Mouse (Mus musculus): ENCODE measurements around the gene Bend7. TPM values are rescaled to one million over a fixed set of nuclear protein-coding genes. Genes with fewer than 3 reads are reported as not detected.

Bend7 gene
- total RNA-seq, 2 experiments from 2014 or later = 3.0 to 3.5 TPM

DNA sequence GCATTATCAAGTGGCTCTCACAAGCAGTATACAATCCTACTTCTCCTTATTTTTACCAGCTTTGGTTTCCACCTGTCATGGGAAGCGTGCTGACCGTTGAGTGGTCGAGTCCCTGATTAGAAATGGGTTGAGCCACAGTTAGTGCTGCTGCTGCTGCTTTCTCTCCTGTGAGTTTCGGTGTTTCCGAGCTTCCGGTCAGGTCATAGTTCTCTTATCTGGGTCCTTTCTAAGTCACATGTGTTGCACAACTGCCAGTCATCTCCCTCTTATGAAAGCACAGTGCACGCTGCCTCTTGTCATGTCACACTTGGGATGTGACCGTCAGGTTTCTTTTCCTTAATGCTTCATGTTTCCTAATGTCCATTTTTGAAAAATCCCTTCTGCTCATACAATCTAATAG lies 59.7 kb downstream of the Bend7 start:
- intact Hi-C loops (cut with DNase I) = no loop called here
- DNase-seq (ENCODE audit: low spot score in 2 of 2) = no peak

DNA sequence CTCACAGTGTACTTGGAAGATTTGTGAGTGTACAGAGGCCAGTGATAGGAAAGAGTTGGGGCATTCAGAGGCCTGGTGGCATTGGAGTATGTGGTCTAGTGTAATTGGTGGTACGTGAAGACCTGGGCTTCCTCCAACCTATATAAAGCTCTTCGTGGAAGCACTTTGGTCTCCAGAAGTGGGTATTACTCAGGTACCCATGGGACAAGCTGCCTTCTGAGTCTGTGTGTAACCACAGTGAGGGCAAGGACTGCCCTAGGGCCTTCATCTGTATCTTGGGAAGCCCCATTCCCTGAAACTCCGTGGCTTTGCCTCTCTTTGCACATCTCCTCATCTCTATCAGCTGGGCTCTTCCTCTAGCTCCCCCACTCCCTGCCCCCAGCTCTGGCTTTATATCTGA lies 64.0 kb downstream of the Bend7 start:
- intact Hi-C loops (cut with DNase I) = no loop called here
- DNase-seq (ENCODE audit: low spot score in 2 of 2) = no peak

DNA sequence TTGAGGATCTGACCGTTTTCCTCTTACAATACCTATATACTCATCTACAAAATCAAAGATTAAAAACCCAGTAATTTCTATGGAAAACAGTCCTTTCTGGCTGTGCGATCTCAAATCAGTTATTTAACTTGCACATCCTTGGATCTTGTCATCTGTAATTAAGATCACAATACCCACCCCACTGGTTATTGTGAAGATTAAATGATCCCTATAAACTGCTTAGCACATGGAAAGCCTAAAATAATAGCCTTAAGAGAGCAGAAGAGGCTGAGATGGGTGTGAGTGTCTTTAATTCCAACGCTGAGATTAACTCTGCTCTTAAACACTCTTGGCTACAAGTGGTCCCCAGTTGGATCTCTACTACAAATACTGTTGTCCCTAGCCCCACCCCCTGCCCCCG lies 64.8 kb downstream of the Bend7 start:
- intact Hi-C loops (cut with DNase I) = no loop called here

DNA sequence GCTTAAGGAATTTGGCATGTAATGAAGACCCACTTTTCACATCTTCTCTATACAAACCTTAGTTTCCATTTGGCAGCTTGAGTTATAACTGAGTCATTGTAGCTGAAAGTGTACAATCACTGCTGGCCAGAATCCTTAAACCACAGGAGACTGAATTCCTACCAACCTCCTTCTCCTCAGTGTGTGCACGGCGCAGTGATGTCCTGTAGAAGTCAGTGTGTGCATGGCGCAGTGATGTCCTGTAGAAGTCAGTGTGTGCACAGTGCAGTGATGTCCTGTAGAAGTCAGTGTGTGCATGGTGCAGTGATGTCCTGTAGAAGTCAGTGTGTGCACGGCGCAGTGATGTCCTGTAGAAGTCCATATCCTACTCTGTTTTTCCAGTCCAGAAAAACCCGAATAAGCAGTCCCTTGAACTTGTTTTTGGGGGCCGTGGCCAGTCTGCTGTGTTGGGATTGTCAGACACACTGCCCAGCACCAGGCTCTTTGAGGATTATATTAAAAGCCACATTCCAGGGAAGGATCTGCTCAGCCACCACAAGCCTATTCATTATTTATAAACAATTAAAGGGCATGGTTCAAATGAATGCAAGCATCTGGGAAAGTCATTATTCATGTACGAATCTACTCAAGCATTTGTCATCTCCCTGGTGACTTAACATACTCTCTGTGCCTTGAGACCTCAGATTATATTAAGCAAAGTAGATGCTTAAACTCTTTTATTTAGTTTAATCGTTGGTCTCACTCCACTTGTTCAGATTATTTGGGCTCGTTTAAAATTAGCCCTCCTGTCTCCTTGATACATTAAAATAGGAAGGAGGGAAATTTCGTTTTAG lies 65.4 kb downstream of the Bend7 start:
- intact Hi-C loops (cut with DNase I) = no loop called here

More for the DNA sequence above, 64.8 kb downstream of the Bend7 start:
- DNase-seq (ENCODE audit: low spot score in 2 of 2) = no peak

DNA sequence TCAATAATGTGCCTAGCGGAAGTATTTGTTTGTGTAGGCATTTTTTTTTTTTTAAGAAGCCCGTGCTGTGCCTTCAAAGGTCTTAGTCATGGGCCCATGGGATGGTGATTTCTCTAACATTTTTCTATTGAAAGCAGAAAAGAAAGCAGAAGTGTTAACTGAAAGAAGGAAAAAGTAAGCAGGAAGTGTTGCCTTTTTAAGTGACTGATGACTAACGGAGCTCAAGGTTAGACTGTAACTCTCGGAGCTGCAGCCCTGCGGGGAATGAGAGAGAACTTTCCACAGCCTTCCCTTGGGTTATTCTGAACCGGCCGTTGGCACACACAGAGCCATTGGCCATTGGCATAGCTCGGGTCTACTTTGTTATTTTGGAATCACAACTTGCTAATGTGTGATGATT lies 66.4 kb downstream of the Bend7 start:
- DNase-seq (ENCODE audit: low spot score in 2 of 2) = no peak
- intact Hi-C loops (cut with DNase I) = no loop called here

More for the DNA sequence above, 65.4 kb downstream of the Bend7 start:
- no peak for DNase-seq (ENCODE audit: low spot score in 2 of 2)

DNA sequence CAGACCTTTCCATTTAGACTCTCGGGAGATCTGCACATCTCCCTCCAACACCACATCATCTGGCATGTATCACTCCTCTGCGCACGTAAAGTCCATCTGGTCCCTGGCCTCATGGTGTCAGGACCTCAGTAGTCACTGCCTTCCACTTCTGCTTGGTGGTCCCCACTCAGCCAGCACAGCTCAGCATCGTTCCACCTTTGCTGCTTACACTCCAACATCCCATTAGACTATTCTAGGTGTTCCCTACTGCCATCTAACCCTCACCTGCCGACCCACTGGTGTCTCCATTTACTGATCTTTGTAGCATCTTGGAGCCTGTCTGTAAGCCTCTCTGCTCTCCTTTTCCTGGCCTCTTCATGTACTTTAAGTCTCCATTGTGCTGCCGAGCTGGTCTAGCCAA lies 67.4 kb downstream of the Bend7 start:
- no peak for DNase-seq (ENCODE audit: low spot score in 2 of 2)
- intact Hi-C loops (cut with DNase I) = no loop called here

DNA sequence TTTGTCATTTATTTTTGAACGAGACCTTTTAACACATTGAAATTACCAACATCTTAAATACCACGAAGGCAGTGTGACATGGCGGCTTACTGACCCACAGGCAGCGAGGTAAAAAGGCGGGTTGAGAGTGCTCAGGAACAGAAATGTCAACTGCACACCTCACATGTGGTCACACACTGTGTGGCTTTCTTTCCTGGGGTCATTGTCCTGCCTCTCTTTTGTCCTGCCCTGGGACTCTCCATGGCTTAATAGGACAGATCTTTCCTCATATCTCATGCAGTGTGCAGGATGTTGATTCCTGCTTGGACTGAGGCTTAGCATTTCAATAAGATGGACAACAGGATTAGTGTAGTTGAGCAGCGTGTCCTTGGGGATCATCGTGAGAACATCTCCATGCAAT lies 69.6 kb downstream of the Bend7 start:
- no peak for DNase-seq (ENCODE audit: low spot score in 2 of 2)
- intact Hi-C loops (cut with DNase I) = no loop called here

DNA sequence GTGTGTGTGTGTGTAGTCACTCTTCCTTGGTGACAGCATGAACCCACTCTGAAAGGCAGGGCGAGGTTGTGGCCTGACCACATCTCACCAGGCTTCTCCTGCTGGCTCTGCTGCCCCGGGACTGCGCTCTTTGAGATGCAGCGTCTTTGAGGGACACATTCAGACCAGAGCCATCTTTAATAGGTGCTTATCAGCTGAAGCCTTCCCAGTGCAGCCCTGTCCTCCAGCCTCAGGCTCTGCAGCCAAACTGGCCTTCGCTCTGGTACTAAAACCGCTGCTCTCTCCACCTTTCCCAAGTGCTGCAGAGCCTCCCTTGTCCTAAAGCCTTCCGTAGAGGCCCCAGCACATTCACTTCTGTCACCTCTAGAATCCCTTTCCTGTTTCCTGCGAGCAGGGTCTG lies 74.0 kb downstream of the Bend7 start:
- intact Hi-C loops (cut with DNase I) = no loop called here

DNA sequence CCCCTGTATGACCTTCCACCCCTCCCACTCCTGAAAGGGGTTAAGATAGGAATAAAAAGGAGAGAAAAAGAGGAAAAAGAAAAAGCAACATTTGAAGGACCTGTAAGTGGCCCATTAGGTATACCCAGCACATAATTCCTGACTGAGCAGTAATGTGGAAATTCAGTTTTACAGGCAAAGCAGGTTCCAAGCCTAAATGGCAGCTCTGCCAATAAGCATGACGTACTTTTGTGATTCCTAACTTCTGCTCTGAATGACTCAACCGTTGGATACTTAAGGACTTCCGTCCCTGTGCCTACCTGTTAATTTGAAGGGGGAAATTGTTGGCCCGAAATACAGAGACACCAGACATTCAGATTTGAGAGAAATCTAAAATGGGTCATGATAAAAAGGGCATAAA lies 74.9 kb downstream of the Bend7 start:
- intact Hi-C loops (cut with DNase I) = no loop called here
- no peak for DNase-seq (ENCODE audit: low spot score in 2 of 2)

More for the DNA sequence above, 74.0 kb downstream of the Bend7 start:
- no peak for DNase-seq (ENCODE audit: low spot score in 2 of 2)

DNA sequence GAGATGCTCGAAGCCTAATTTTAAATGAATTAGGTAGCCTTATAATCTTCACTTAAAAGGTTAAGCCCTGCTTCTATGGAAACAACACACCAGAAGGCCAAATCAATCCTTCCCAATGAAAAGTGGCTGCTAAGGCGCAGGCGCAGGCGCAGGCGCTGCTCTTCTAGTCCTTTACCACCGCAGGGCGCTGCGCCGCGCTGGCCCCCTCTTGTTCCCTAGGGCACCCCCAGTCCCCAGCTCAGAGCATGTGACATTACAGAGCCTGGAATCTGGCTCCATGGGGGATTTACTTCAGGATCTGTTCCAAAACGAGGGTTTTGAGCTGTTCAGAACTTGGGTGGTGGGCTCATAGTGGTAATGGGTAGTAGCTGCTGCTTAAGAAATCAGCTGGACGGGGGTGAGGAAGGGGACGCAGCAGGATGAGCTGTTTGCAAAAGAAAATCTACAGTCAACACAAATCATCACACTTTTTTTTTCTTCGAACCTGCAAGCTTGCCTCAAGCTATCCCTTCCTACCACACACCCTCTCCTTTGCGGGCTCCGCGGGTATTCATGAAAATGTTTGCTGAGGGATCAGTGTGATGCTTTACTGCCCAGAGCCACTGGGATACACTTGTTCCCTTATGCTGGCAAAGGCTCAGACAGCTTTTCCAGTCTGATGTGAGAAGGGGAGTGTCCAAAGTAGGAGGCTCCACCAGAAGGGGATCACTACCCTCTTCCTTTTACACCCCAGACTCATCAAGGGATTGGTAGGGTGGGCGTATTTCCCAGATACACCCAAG lies 85.0 kb downstream of the Bend7 start:
- no peak for DNase-seq (ENCODE audit: low spot score in 2 of 2)
- intact Hi-C loops (cut with DNase I) = no loop called here

DNA sequence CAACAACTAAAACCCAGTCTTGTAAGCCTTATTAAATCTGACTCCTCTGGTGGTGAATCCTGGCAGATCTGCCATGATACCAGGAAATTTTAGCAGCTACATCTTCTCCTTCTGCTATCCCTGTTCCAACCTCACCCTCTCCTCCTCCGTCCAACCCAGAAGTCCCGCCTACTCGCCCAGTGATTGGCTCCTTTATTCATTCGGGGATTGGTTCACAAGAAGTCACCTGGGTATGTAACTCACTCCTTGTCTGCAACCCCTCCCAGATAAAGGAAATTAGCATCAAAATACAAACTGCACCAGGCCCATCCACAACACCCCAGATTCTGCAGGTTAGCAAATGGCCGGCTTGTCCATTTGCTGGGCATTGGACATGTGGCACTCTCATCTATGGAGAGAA lies 98.7 kb downstream of the Bend7 start:
- intact Hi-C loops (cut with DNase I) = no loop called here
- no peak for DNase-seq (ENCODE audit: low spot score in 2 of 2)

DNA sequence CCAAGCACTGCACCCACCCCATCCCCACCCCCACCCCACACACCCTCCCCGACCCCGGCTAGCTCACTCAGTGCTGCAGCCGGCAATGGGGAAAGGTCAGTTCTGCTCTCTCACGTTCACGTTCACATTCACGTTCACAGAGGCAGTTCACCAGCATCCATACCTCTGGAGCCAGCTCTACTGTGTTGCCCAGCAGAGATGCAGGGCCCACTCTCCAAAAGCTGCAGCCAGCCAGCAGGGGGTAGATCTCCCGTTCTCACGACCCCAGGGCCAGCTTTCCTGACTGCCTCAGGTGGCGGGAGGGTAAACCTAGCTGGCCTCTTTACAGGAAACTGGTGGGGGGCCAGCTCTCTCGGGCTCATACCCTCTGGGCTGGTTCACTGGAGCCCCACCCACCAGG lies 100.0 kb downstream of the Bend7 start:
- intact Hi-C loops (cut with DNase I) = no loop called here

DNA sequence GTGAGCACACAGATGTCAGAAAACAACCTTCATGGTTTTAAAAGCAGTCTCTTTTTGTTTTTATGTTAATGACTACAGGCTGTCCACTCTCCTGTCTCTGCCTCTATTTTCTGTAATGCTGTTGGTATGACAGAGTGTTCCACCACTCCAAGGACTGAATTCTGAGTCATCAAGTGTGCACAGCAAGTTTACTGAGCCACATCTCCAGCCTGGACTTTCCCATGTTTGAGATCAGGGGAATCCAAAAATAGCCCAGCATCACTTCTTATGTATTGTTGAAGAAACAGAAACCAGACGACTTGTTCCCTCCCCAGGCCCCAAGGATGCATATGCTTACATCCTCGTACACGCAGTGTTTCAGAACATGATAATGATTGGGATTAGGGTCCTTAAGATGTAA lies 102.6 kb downstream of the Bend7 start:
- no peak for DNase-seq (ENCODE audit: low spot score in 2 of 2)
- intact Hi-C loops (cut with DNase I) = no loop called here

More for the DNA sequence above, 100.0 kb downstream of the Bend7 start:
- no peak for DNase-seq (ENCODE audit: low spot score in 2 of 2)

DNA sequence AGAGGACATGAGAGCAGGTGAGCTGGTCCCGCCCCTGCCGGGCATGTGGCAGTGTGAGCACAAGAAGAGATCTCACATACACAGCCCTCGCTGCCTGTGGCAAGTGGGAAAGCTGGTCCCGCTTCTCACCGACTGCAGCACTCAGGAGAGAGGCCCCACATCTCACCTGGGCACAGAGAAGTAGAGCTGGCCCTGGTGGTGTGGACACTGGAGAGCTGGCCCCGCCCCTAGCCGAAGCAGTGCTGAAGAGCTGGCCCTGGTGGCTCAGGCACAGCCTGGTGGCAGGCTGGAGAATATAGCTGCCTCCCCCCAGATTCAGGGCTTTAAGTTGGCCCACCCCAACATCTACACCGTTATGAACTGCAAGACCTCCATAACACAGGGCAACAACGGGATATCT lies 106.4 kb downstream of the Bend7 start:
- no peak for DNase-seq (ENCODE audit: low spot score in 2 of 2)
- intact Hi-C loops (cut with DNase I) = no loop called here

DNA sequence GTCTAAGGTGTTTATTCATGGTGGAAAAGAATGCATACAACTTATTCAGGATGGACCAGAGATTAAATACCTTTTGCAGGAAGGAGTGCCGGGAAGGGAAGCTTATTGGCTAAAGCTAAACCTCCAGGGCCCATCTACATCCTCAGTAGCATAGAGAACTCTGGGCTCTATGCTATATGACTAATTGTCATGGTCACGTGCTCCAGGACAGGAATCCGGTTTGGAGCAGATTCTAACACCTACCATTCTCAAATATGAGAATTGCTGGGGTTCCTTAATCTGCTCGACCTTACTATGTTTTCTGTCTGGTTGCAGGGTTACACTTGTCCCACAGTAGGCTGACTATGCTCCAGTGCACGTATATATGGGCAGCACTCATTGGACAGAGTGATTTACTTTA lies 110.4 kb downstream of the Bend7 start:
- no peak for DNase-seq (ENCODE audit: low spot score in 2 of 2)
- intact Hi-C loops (cut with DNase I) = no loop called here

DNA sequence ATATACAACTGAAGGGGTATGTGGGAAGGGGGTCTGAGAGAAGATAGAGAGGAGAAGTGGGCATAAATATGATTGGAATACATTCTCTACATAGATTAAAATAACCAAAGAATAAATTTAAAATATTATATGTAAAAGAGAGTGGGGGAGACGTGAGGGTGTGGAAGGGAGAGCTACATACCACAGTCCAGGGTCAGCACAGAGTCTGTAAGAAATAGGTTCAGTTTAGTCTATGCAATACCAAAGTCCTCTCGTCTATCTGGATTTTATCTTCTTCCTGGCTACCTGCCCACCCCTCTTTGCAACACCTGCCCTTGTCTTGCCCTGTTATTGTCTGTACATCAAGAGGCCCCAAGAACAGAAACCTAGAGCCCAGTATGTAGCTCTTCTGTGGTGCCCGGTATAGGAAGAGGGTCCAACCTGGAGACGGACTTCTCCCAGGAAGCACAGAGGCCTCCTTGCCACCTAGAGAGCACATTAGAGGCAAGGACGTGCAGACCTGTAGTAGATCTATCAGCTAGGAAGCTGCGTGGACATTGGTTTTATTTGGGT lies 110.9 kb downstream of the Bend7 start:
- intact Hi-C loops (cut with DNase I) = no loop called here
- no peak for DNase-seq (ENCODE audit: low spot score in 2 of 2)

DNA sequence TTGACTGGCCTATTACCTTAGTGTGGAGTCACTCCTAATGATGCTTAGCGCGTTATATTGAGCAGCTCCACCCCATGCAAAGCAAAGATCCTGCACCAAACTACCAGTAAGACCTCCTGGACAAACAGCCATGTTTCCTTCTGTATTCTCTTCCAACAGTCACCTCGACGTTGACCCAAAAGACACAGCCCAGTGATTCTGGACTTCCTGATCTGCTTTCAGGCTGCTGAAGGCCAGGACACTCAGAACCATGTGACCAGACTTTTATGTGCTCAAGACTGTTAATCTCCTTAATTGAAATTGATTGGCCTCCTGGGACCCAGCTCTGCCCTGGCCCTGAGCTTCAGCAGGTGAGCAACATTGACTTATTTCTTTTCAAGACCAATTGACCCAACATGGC lies 111.4 kb downstream of the Bend7 start:
- no peak for DNase-seq (ENCODE audit: low spot score in 2 of 2)
- intact Hi-C loops (cut with DNase I) = no loop called here

DNA sequence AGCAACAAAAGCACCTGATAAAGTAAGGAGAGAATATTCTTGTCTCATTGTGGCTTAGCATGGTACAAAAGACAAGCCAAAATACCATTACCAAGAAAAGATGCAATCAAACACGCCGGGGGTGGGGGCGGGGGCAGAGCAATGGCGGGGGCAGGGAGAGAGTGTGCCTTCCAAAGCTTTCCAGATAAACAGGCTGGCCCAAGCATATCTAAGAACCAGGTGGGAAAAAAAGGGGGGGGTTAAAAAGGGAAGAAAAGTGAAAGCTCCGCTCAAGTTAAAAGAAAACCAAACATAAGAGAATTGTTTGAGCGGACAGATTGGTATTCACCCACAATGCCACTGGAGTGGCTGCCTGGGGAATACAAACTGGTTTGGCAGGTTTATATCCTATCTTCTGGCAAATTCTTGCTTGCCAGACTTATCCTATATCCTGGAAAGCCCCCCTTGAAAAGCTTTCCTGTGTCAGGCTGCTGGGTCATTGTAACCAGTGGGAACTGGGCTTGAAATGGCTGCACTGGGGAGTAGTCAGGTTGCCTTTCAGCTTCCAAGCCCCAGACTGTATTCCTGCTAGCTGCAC lies 111.9 kb downstream of the Bend7 start:
- no peak for DNase-seq (ENCODE audit: low spot score in 2 of 2)
- intact Hi-C loops (cut with DNase I) = no loop called here

DNA sequence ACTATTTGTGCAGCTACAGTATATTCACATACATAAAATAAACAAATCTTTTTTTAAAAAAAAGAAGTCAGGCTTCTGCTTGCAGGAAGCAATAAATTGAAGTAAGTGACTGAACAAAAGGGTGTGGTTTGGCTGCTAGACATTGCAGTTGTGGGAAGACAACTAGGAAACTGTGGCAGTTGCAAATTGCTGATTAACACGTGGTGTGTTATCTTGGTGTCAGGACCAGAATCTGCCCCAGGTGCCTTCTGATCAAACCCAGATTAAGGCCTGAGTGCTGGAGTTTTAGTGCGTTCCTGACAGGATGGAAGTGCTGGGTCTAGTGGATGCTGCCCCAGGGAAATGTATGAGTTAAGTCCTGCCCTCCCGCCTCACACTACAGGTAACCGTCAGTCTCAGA lies 113.9 kb downstream of the Bend7 start:
- intact Hi-C loops (cut with DNase I) = no loop called here
- DNase-seq (ENCODE audit: low spot score in 2 of 2) = no peak

DNA sequence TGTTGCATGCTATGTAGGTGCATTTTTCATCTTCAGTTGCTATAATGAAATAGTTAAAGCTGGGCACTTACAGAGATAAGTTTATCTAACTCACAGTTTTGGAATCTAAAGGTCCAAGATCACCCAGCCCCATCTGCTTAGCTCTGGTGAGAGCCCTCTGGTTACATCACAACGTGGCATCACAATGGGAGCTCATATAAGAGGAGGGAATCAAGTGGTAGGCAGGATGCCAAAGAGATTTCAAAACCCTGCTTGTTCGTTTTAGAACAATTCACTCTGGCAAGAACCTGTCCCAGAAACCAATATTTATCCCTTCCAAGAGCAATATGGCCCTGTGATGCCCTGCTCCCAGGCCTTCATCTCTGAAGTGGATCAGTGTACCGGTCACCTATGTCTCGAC lies 114.5 kb downstream of the Bend7 start:
- intact Hi-C loops (cut with DNase I) = no loop called here
- no peak for DNase-seq (ENCODE audit: low spot score in 2 of 2)
